ENCODE assay signal across 9 mouse cellular contexts in genomic region chr11:84958271-84958630, GRCm38 (mm10). TPM values are rescaled to one million over a fixed set of nuclear protein-coding genes. Genes with fewer than 3 reads are reported as not detected.
A peak's percentile ranks its signal among the peaks of the same experiment; 100 is the strongest.
DNase-seq lines count a peak whose midpoint lies in the region; ATAC-seq and TF ChIP-seq lines count a peak whose summit lies in the region.
"Had no signal": no experiment of that assay in that cellular context is flagged by ENCODE, and none has a peak within 500 bp of the region (broad histone marks: within the 10 kb centered on the region; RNA-seq: fewer than 3 reads in every experiment).

No protein-coding gene starts in this region.

- no peak for ATAC-seq in heart, embryonic 16.5 days (replicated peaks; ENCODE audit: extremely low read depth, insufficient read depth, low FRiP score)
- ATAC-seq in embryonic facial prominence, embryonic 14.5 days (ENCODE audit: low read depth) = no peak
- ATAC-seq in intestine, postnatal 0 days = no peak
- no peak for ATAC-seq in midbrain, embryonic 11.5 days (ENCODE audit: low FRiP score)

- 5% methylated on average over 11 of the region's 11 CpGs for WGBS in heart, embryonic 16.5 days
- WGBS in embryonic facial prominence, embryonic 14.5 days = under 1% methylated on average over 11 of the region's 11 CpGs
- 4% methylated on average over 11 of the region's 11 CpGs for WGBS in intestine, postnatal 0 days
- under 1% methylated on average over 11 of the region's 11 CpGs for WGBS in midbrain, embryonic 11.5 days

- peaks cover 20% of the 10 kb centered on the region for H3K4me1 ChIP-seq in heart, embryonic 16.5 days (ENCODE audit: control insufficient read depth, insufficient read depth, low read length)
- H3K4me1 ChIP-seq in embryonic facial prominence, embryonic 14.5 days (ENCODE audit: control insufficient read depth, insufficient read depth, low read length) = no peaks in the 10 kb centered on the region
- no peaks in the 10 kb centered on the region for H3K4me1 ChIP-seq in intestine, postnatal 0 days (replicated peaks; ENCODE audit: control insufficient read depth, insufficient read depth, low read length)
- H3K4me1 ChIP-seq in midbrain, embryonic 11.5 days (ENCODE audit: control insufficient read depth, insufficient read depth, low read length) = peaks cover 18% of the 10 kb centered on the region

- no peak for TF ChIP-seq CTCF in intestine, postnatal 0 days (IDR thresholded peaks at IDR 0.05; ENCODE audit: low read depth)

- peaks cover 31% of the 10 kb centered on the region for H3K27me3 ChIP-seq in heart, embryonic 16.5 days (ENCODE audit: control insufficient read depth, insufficient read depth, low read length)
- peaks cover 49% of the 10 kb centered on the region for H3K27me3 ChIP-seq in embryonic facial prominence, embryonic 14.5 days (replicated peaks; ENCODE audit: control insufficient read depth, insufficient read depth, low read length)
- H3K27me3 ChIP-seq in intestine, postnatal 0 days (replicated peaks; ENCODE audit: control insufficient read depth, insufficient read depth, low read length) = peaks cover 29% of the 10 kb centered on the region
- peaks cover 30% of the 10 kb centered on the region for H3K27me3 ChIP-seq in midbrain, embryonic 11.5 days (ENCODE audit: control insufficient read depth, insufficient read depth, low read length)

- H3K9me3 ChIP-seq in heart, embryonic 16.5 days (replicated peaks; ENCODE audit: control insufficient read depth, low read length) = no peaks in the 10 kb centered on the region
- no peaks in the 10 kb centered on the region for H3K9me3 ChIP-seq in embryonic facial prominence, embryonic 14.5 days (ENCODE audit: control insufficient read depth, low read length)
- no peaks in the 10 kb centered on the region for H3K9me3 ChIP-seq in intestine, postnatal 0 days (ENCODE audit: control insufficient read depth)
- H3K9me3 ChIP-seq in midbrain, embryonic 11.5 days (ENCODE audit: control insufficient read depth, low read length) = no peaks in the 10 kb centered on the region

- H3K9ac ChIP-seq in heart, embryonic 16.5 days (ENCODE audit: low read length) = no peak overlapping the region
- H3K9ac ChIP-seq in embryonic facial prominence, embryonic 14.5 days (ENCODE audit: low read depth, low read length) = no peak overlapping the region
- H3K9ac ChIP-seq in intestine, postnatal 0 days (ENCODE audit: low read depth, low read length) = no peak overlapping the region
- H3K9ac ChIP-seq in midbrain, embryonic 11.5 days (ENCODE audit: low read length) = no peak overlapping the region; the same call in 1 of the 2 replicates

- peak overlapping the region; percentile 60; the same call in 1 of the 2 replicates for H3K4me2 ChIP-seq in heart, embryonic 16.5 days (ENCODE audit: low read depth, low read length)
- peak overlapping the region; percentile 47 for H3K4me2 ChIP-seq in embryonic facial prominence, embryonic 14.5 days (ENCODE audit: low read depth, low read length)
- H3K4me2 ChIP-seq in intestine, postnatal 0 days (replicated peaks; ENCODE audit: low read depth) = peak overlapping the region; percentile 46
- H3K4me2 ChIP-seq in midbrain, embryonic 11.5 days = peak overlapping the region; percentile 52

- no peak for DNase-seq in heart, postnatal 25 days (ENCODE audit: low spot score)
- no peak for DNase-seq in embryonic facial prominence, embryonic 14.5 days (ENCODE audit: low spot score)
- no peak for DNase-seq in midbrain, embryonic 11.5 days (ENCODE audit: low spot score, missing footprints)
- DNase-seq in left cerebral cortex, postnatal 4 days = no peak
- no peak for DNase-seq in ovary, adult 18-20 months (ENCODE audit: low spot score)
- DNase-seq in layer of hippocampus, adult 8-10 months (ENCODE audit: low spot score in 2 of 2) = no peak

- no peak overlapping the region for H3K27ac ChIP-seq in heart, embryonic 16.5 days (ENCODE audit: low read length)
- no peak overlapping the region for H3K27ac ChIP-seq in embryonic facial prominence, embryonic 14.5 days (replicated peaks; ENCODE audit: low read depth, low read length)
- no peak overlapping the region for H3K27ac ChIP-seq in intestine, postnatal 0 days (ENCODE audit: low read depth, low read length)
- H3K27ac ChIP-seq in midbrain, embryonic 11.5 days (ENCODE audit: low read depth, low read length) = no peak overlapping the region

- intact Hi-C loops in heart, postnatal 25 days (cut with DNase I) = no loop called here
- intact Hi-C loops in left cerebral cortex, postnatal 4 days (cut with DNase I) = no loop called here

- no peaks in the 10 kb centered on the region for H3K36me3 ChIP-seq in heart, embryonic 16.5 days (ENCODE audit: control insufficient read depth, insufficient read depth)
- H3K36me3 ChIP-seq in embryonic facial prominence, embryonic 14.5 days (ENCODE audit: control insufficient read depth, insufficient read depth, low read length) = no peaks in the 10 kb centered on the region
- H3K36me3 ChIP-seq in intestine, postnatal 0 days (ENCODE audit: control insufficient read depth, insufficient read depth) = no peaks in the 10 kb centered on the region
- H3K36me3 ChIP-seq in midbrain, embryonic 11.5 days (ENCODE audit: control insufficient read depth, insufficient read depth, low read length) = no peaks in the 10 kb centered on the region

- peak overlapping the region; percentile 37 for H3K4me3 ChIP-seq in heart, embryonic 16.5 days (ENCODE audit: low read length)
- H3K4me3 ChIP-seq in embryonic facial prominence, embryonic 14.5 days (ENCODE audit: low read depth, low read length) = peak overlapping the region; percentile 30
- H3K4me3 ChIP-seq in intestine, postnatal 0 days (ENCODE audit: low read depth, low read length) = no peak overlapping the region
- peak overlapping the region; percentile 28 for H3K4me3 ChIP-seq in midbrain, embryonic 11.5 days (ENCODE audit: low read depth, low read length)

RNA-seq across cellular contexts. Expression of gene Car4, which starts 0.7 kb away (rescaled TPM):
- 1.0 and 1.1 TPM in 2 replicates for polyA plus RNA-seq in heart, embryonic 16.5 days (2015; fragmentation: Nextera tagmentation; extraction: Ambion mirVana)
- 10 to 100 TPM; 32.8 to 47.4 TPM for total RNA-seq in heart, postnatal 25 days (2021)
- polyA plus RNA-seq in embryonic facial prominence, embryonic 14.5 days (2014; fragmentation: Nextera tagmentation; extraction: Ambion mirVana) = 0.40 and 0.41 TPM in 2 replicates
- 0.33 and 0.64 TPM in 2 replicates for polyA plus RNA-seq in intestine, postnatal 0 days (2015; fragmentation: Nextera tagmentation; extraction: Ambion mirVana)
- 5.5 and 6.6 TPM in 2 replicates for polyA plus RNA-seq in midbrain, embryonic 11.5 days (2014; fragmentation: Nextera tagmentation; extraction: Ambion mirVana)
- total RNA-seq in left cerebral cortex, postnatal 4 days (2021) = 10 to 100 TPM; 21.7 to 23.2 TPM
- total RNA-seq in layer of hippocampus, adult 8-10 months (2022) = 10 to 100 TPM; 54.6 to 84.1 (median 66.1) TPM
- total RNA-seq: MEL had no signal

RNA-seq across cellular contexts. Expression of gene Znhit3, which starts 42.1 kb away (rescaled TPM):
- 37.6 and 38.0 TPM in 2 replicates for polyA plus RNA-seq in heart, embryonic 16.5 days (2015; fragmentation: Nextera tagmentation; extraction: Ambion mirVana)
- 10 to 100 TPM in 1 of 2 experiments, 1 to 10 TPM in 1; 7.6 to 10.2 TPM for total RNA-seq in heart, postnatal 25 days (2021)
- polyA plus RNA-seq in embryonic facial prominence, embryonic 14.5 days (2014; fragmentation: Nextera tagmentation; extraction: Ambion mirVana) = 46.5 and 52.2 TPM in 2 replicates
- polyA plus RNA-seq in intestine, postnatal 0 days (2015; fragmentation: Nextera tagmentation; extraction: Ambion mirVana) = 22.6 and 23.5 TPM in 2 replicates
- 69.4 and 72.4 TPM in 2 replicates for polyA plus RNA-seq in midbrain, embryonic 11.5 days (2014; fragmentation: Nextera tagmentation; extraction: Ambion mirVana)
- 10 to 100 TPM; 24.8 to 30.7 TPM for total RNA-seq in left cerebral cortex, postnatal 4 days (2021)
- 10 to 100 TPM; 26.9 to 34.3 (median 31.1) TPM for total RNA-seq in layer of hippocampus, adult 8-10 months (2022)
